Mouse (Mus musculus): Measurements from ENCODE around the gene Lix1. TPM values are rescaled to one million over a fixed set of nuclear protein-coding genes. Genes with fewer than 3 reads are reported as not detected.
A peak's percentile ranks its signal among the peaks of the same experiment; 100 is the strongest.

Lix1 gene
- 0.23 and 0.27 TPM in 2 replicates for polyA plus RNA-seq (2012; rRNA removed)

DNA sequence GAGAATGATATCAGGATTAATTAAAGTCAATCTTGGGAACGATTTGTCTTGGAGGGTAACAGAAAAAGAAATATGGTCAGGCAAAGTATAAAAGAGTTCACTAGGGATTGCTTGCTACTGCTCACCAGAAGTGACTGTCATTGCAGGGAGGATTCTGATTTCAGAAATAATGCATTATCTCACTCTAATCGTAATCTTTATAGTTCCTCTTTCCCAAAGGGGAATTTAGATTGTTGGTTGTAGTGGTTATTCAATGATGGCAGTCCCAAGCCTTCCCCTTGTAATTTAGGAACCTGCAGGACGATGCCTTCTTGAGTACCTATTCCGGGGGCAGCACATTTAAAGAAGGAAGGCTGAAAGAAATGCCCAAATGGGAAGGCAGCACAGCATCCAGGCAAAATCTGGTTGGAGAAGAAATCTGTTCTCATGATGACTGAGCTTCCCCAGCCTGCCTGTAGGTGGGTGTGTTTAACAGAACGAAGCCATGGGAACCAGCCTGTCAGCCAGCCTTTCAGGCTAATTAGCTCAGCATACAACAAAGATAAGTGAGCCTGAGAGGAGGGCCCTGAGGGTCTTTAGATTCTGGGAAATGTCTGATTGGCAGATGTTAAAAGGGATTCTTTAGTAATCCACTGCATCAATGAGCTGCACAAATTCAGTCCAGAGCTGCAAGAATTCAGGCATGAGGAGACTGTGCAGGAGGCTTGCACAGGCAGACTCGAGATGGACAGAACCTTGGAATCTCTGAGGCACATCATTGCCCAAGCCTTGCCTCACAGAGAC lies at the start of gene Lix1:
Lix1 (plus strand) TSS at position 451 of the 783 bp plus-strand sequence.
- WGBS, result 33% methylated on average over 6 of the region's 6 CpGs
- DNase-seq (ENCODE audit: low read depth, low spot score), result no peak

- no peak for DNase-seq (ENCODE audit: low read depth, low spot score)
- 1% methylated on average over 6 of the region's 6 CpGs for WGBS
These were observed 28.9 kb upstream of the Lix1 start for GRCm38 (mm10) chr17:17373550-17373917.

- DNase-seq (ENCODE audit: low read depth, low spot score), result peak; percentile 98
- under 1% methylated on average over 48 of the region's 48 CpGs for WGBS
These were observed 28.3 kb upstream of the Lix1 start, which contains the start of gene Riok2 for GRCm38 (mm10) chr17:17373918-17374910. TSS of gene Riok2 (plus strand) at chr17:17374309.

- WGBS, result 59% methylated on average over 3 of the region's 3 CpGs
- no peak for DNase-seq (ENCODE audit: low read depth, low spot score)
These were observed 26.9 kb upstream of the Lix1 start for GRCm38 (mm10) chr17:17375581-17375980.

- 92% methylated on average over 4 of the region's 4 CpGs for WGBS
- no peak for DNase-seq (ENCODE audit: low read depth, low spot score)
These were observed 18.8 kb upstream of the Lix1 start for GRCm38 (mm10) chr17:17383703-17384102.

GRCm38 (mm10) chr17:17384502-17384901 lies 18.0 kb upstream of the Lix1 start:
- WGBS, result over 99% methylated on average over 3 of the region's 3 CpGs
- no peak for DNase-seq (ENCODE audit: low read depth, low spot score)

GRCm38 (mm10) chr17:17386117-17386516 lies 16.4 kb upstream of the Lix1 start:
- no peak for DNase-seq (ENCODE audit: low read depth, low spot score)
- WGBS, result 80% methylated on average over 2 of the region's 2 CpGs

GRCm38 (mm10) chr17:17391823-17392222 lies 10.6 kb upstream of the Lix1 start:
- 91% methylated on average over 4 of the region's 4 CpGs for WGBS

GRCm38 (mm10) chr17:17392863-17393262 lies 9.6 kb upstream of the Lix1 start:
- no peak for DNase-seq (ENCODE audit: low read depth, low spot score)
- 69% methylated on average over 7 of the region's 7 CpGs for WGBS

More at GRCm38 (mm10) chr17:17391823-17392222, 10.6 kb upstream of the Lix1 start:
- no peak for DNase-seq (ENCODE audit: low read depth, low spot score)

DNA sequence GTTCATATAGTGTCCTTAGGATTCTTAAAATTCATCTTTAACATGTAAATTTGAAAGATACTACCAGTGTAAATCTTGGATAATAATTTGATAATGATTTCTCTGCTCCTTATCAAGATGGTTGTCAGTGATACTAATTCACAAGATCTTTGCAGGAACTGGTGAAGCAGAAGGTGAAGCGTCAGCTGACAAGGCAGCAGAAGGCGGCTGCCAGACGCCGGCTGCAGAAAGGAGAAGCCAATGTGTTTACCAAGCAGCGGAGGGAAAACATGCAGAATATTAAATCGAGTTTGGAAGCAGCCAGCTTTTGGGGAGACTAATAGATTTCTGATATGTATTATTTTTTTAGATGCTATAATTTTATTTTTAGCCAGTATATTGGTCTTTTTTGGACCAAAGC lies 9.2 kb upstream of the Lix1 start:
- 88% methylated on average over 6 of the region's 6 CpGs for WGBS
- DNase-seq (ENCODE audit: low read depth, low spot score), result no peak

- WGBS, result 23% methylated on average over 4 of the region's 4 CpGs
- peak; percentile 57 for DNase-seq (ENCODE audit: low read depth, low spot score)
These were observed 8.1 kb upstream of the Lix1 start for GRCm38 (mm10) chr17:17394336-17394735.

DNA sequence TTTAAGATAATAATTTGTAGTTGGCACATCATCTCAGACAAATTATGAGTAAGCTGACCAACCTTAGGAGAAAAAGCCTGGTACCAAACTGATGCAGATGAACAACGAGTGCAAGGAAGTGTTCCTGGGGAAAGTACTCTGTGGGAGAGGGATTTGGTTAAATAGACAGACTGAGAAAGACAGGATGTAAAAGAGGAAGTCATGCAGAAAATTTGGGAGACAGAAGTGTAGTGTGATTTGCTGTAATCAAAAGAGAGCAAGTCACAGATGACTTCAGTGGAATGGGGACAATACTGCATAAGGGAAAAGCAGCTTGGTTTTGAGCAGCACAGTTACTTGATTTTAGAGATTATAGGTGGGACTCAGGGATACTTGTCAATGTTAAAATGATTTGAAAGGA lies 5.6 kb upstream of the Lix1 start:
- DNase-seq (ENCODE audit: low read depth, low spot score), result no peak
- 65% methylated on average over 1 of the region's 1 CpGs for WGBS

GRCm38 (mm10) chr17:17398664-17399063 lies 3.8 kb upstream of the Lix1 start:
- WGBS, result 54% methylated on average over 2 of the region's 2 CpGs
- DNase-seq (ENCODE audit: low read depth, low spot score), result no peak

GRCm38 (mm10) chr17:17403038-17403437 lies 566 bp downstream of the Lix1 start:
- no peak for DNase-seq (ENCODE audit: low read depth, low spot score)
- 38% methylated on average over 5 of the region's 5 CpGs for whole genome bisulfite sequencing

GRCm38 (mm10) chr17:17403578-17404112 lies 1.2 kb downstream of the Lix1 start:
- 43% methylated on average over 3 of the region's 3 CpGs for WGBS
- no peak for DNase-seq (ENCODE audit: low read depth, low spot score)

GRCm38 (mm10) chr17:17404811-17405544 lies 2.5 kb downstream of the Lix1 start:
- DNase-seq (ENCODE audit: low read depth, low spot score), result peak; percentile 50
- WGBS, result 21% methylated on average over 8 of the region's 8 CpGs

DNA sequence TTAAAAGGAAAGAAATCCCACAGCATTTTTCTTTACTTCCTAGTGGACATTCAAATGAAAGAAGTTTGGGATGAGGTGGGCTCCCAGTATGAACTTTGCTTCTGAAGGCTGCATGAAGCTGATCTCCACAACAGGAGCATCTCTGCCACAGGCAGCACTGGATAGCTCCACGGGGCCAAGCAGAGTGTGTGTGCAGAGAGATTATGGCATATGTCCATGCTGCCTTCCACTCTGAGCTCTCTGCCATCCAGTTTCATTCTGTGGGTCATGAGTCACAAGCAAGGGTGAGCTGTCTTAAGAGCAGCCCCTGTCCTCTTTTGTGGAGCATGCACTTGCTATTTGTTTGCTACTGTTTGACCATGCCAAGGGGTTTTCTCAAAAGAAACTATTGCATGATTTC lies 3.1 kb downstream of the Lix1 start:
- DNase-seq (ENCODE audit: low read depth, low spot score), result no peak
- WGBS, result 13% methylated on average over 1 of the region's 1 CpGs

DNA sequence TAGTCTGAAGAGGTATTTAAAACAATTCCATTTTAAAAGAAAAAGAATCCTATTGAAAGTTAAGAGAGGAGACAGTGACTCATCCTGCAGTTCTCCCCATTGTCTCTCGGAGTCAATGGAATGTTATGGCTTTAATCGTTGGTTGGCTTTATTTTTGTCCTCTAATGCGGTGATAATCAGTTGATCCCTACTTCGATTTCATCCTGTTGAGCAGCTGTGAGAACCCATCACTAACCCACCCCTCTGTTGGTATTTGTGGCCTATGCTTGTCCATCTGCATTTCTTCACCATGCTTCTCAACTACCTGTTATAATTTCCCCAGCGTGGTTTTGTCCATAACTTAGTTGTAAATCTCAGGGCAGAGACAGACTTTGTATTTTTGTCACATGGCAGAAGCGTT lies 5.7 kb downstream of the Lix1 start:
- no peak for DNase-seq (ENCODE audit: low read depth, low spot score)
- WGBS, result 75% methylated on average over 6 of the region's 6 CpGs

GRCm38 (mm10) chr17:17408720-17409478 lies 6.4 kb downstream of the Lix1 start:
- no peak for DNase-seq (ENCODE audit: low read depth, low spot score)
- 82% methylated on average over 6 of the region's 6 CpGs for WGBS

Measured in large intestine, adult 2 months (tissue).